Mouse (Mus musculus) layer of hippocampus, postnatal 36 days (tissue): Measurements from ENCODE around the gene Ykt6. TPM values are rescaled to one million over a fixed set of nuclear protein-coding genes. Genes with fewer than 3 reads are reported as not detected.
"Not testable (repeated sequence)": the region's sequence is repeated elsewhere in the genome, so short reads cannot be mapped to it uniquely, and the experiment has no call there.

Source experiments
- DNase-seq, 2 experiments: peaks; one replicate each; pipeline ENCODE4 v3.0.0; 2022
- total RNA-seq, 2 experiments: library from RNA; stranded (reverse); gene quantifications; 2 replicates each; pipeline ENCODE4 v1.2.3; 2021

The Ykt6 gene
- 10 to 100 TPM; 68.2 to 73.2 TPM for total RNA-seq

DNA sequence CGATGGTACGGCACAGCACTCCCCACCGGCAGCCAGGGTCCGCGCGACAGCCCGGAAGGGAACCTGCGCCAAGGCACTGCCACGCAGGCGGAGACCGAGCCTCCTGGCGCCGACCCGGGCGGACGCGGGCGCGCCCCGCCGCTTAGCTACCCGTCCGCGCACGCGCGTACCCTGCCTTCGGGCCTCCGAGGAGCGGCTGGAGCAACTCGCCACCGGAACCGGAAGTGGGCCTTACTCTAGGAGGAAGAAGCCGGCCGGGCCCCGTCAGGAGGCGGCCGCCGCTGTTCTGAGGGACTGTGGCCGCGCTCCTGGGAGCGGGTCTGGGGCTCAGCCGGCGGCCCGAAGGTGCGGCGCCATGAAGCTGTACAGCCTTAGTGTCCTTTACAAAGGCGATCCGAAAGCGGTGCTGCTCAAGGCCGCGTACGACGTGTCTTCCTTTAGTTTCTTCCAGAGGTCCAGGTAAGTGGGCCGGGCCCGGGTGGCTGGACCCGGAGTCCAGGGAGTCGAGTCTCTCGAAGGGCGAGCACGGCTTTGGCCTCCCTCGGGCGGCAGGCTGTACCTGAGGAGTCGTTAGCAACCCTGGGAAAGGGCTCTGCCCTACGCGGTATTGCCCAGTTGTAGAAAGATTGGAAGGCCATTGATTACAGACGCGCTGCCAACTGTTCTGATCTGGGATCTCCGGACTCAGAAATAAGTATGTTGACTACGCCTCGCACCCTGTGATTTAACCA lies at the start of gene Ykt6:
Gene Ykt6, plus strand, starts transcription at position 148 of the 731 bp plus-strand sequence.
- peak; percentile 95 for DNase-seq

DNA sequence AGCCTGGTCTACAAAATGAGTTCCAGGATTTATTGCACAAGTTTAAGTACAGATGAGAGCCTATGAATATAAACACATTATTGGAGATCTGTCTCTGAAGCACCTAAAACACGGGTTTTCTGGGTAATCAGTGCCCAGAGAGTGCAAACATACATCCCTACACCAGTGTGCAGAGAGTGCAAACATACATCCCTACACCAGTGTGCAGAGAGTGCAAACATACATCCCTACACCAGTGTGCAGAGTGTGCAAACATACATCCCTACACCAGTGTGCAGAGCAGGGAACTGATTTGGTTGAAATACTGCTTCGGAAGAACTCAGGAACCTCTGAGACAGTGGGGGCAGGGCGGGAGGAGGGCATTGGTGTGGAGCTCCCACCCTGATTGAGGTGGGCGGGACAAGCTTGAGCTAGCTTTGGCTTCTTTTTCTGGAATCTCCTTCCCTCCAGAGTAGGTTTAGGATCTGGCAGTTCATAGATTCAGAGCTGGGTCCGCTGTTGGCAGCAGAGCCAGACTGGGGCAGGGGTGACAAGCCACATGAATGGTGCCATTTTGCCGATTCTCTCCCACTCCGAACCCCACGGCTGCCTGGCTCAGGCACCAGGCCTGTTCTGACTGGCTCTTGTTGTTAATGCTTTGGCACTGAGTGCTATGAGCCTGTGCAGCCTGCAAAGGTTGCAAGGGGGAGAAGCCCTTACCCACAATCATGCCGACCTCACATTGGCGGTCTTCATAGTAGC lies 49.5 kb upstream of the Ykt6 start:
- no peak for DNase-seq

DNA sequence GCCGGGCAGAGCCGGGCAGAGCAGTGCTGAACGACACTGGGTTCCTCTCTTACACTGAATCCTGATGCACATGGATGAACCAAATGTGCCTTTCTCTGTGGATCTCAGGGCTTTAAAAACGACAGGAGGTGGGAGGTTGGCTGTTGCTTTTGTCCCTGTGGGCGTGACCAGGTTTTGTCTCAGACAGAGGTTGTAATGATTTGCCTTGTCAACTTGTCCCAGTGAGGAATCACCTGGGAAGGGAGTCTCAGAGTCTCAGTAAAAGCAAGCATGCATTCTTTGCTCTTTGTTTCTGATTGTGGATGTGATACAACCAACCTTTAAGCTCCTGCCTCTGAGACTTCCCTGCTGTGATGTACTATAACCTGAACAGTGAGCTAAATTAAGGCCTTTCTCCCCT lies 48.4 kb upstream of the Ykt6 start:
- DNase-seq: no peak

DNA sequence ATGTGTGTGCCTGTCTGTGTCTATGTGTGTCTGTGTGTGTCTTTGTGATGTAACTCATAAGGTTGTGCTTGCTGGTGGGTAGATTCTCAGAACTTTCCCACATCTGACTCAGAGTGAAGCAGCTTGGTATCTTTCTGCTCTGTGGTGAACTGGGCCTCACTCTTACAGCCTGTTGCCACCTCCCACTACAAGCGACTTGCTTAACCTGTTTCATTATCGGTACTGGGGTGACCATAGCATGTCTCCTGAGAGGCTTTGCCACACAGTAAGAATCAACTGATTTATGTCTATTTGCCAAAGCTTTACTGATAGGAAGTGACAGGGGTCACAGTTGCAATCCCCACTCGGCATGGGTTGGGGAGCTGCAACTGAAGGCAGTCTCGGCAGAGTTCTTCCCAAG lies 46.9 kb upstream of the Ykt6 start:
- no peak for DNase-seq

DNA sequence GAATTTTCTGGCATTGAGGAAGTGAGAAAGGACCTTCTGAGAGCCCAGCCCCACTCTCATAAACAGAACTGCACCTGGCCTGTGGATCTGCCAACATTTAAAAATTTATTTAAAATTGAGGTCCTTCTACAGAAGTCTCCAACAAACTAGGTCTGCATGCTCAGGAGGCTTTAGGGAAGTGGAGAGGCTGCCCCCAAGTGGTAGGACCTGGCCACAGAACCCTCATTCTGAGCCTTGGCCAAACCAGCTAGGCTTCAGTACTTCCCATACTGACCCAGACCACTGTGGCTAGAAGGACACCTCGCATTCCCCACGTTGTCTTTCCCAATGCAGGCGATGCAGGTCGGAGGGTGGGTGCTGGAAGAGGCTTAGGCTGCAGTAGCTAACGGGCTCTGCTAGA lies 42.9 kb upstream of the Ykt6 start:
- peak; percentile 66 to 69 for DNase-seq

DNA sequence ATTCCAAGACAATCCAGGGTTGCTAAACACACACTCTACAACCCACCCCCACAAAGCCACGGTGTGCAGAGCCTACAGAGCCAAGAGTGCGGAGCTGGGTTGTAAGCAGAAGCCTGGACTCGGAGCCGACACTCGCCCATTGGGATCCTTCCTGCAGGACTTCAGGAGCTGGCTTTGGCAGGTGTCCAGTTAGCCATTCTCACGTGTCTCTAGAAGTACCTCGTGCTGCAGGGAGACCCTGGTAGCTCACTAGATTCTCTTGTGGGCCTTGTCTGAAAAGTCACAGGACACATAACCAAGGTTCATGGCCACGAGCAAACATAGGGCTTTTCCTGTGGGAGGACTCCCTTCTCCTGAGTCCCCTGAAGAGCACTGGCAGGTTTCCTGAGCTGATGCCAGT lies 42.2 kb upstream of the Ykt6 start:
- no peak for DNase-seq

DNA sequence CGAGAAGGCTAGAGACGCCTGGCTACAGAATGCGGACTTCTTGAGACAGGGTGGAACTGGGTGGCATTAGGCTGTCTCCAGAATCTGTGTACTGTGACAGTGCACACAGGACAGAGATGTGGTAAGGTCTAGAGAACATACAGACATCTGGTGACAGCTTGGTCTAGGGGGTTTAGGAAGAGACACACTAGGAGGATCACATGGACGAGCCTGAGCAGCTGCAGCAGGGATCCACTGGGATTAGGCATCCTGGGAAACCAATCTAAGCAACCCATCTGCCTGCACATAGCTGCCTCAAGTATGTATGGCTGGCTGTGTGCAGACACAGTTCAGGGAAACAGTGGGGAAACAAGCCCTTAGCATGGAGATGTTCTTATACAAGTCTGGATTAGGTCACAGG lies 41.6 kb upstream of the Ykt6 start:
- no peak for DNase-seq

DNA sequence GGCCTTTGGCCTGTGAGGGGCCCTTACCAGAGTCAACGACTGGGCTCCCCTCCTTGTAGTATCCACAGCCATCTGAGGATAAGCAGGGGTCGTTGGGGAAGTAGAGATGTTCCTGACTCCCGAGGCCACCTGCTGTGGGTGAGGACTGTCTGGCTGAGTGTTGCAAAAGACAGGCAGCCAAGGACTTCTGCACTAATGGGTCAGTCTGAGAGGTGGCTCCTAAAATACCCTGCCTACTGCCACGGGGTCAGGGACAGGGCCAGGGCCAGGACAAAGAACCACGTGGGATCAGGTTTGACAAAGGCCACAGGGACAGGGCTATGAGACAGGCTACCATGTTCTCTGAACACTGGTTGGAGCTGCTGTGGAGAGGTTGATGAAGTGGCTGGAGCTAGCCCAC lies 40.6 kb upstream of the Ykt6 start:
- no peak for DNase-seq

DNA sequence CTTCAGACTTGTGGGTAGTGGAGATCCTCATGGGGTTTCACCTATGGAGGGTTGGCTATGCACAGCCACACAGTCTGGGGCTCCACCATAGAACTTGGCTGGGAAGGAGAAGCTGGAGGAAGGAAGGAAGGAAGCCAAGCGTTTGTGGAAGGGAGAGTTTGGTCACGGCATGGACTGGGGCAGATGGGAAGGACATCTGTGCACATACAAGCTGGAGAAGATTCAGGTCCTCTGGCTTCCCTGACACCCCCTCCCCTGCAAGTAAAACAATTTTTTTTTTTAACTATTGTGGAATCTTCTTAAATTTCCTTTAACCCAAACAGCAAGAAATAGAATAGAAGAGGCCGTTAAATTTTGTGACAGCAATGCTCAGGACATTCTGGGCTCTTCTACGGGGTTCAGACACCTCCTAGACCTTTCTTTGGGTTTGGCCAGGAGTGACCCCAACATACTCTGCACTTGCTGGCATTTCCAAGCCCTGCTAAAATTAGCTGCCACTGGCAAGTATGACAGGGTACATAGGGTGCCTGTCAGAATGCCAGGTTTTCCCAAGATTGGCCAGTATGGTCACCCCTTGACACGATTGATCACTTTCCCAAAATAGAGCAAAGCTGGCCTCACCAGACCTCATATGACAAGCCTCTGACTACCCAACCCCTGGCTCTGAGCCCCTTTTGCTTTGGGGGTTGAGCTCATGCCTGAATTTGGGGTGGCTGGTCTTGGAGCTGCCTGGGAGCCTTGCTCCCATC lies 39.9 kb upstream of the Ykt6 start:
- no peak for DNase-seq

DNA sequence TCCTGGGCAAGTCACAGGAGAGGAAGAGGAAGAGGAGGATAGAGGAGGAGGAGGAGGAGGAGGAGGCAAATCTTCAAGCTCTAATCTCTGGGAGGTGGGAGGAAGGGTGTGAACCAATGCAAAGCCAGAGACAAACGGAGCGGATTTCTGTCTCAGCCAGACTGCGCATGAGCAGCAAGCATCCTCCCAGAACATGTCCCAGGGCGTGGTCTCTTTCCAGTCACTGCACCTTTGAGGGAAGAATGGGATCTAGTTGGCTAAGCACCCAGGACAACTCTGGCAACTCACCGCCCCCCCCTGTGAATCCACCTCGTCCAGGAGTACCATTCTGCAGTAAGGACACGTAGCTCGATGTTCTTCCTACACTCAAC lies 39.3 kb upstream of the Ykt6 start:
- no peak for DNase-seq

DNA sequence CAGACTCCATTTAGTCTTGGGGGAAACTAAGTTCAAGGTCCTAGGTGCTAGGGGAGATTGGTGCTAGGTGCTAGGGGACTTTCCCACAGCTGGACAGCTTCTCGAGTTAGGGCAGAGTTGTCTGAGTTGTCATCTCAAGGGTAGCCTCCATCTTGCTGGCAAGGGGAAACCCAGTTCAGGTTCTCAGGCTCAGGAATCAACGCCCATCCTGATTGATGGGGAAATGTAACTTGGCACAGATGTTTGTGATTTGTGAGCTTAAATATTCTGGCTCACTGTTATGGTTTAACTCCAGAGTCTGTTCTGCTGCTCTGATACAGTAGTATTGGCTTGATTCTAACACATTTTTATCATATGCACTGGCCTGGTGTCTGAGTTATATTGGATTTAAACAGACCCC lies 37.4 kb upstream of the Ykt6 start:
- DNase-seq: no peak

DNA sequence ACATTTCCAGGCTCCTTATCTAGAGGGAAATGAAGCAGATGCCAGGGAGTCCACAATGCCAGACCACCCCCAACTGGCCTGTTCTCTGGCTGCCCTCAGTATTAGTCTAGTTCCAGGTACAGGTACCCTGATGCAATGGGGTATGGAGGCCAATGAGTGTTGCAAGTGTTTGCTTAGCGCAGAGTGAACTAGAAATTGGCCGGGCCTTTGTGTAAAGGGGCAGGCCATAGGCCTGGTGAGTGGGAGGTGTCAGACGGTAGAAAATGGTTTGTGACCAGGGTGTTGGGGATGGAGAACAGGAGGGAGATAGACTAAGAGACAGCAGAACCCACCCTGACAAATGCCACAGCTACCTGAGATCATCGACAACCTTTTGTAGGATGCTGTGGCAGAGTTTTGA lies 35.9 kb upstream of the Ykt6 start:
- no peak for DNase-seq

DNA sequence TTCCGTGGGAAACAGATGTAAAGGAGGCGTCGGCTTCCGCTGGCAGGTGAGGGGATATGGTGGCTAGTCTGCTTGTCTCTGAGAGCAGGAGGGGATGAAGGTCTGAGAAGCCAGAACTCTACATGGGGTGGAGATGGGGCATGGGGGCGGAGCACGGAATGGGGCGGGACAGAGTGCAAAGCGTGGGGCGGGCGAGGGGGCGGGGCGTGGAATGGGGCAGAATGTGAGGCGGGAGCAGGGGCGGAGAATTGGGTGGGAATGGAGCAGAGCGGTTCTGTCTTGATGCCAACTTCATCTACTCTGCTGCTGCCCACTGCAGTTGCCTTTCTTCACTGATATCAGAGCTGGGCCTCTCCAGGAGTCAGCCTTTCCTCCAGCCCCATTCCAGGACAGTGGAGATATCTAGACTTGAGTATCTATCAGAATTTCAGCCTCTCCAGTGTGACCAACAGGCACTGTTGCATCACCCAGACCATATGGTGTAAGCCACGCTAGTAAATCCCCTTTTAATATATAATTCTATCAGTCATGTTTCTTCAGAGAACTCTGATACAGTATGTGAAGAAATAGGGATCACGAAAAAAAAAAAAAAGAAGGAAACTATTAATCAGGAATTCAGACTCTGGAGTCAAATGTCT lies 35.1 kb upstream of the Ykt6 start:
- no peak for DNase-seq

DNA sequence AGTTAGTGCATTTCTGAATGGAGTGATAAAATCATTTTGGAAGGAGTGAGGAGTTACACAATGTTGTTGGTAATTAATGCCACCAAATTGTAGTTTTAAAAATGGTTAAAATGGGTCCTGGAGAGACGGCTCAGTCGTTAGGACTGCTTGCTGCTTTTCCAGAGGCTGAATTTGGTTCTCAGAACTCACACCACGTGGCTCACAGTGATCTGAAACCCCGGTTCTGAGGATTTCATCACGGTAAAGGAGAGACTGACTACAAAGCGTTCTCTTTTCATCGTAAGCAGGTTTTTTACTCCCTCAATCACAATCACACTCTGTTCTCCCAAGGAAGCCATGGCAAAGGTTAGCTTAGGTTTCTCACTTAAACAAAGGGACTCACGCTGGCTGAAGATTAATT lies 30.8 kb upstream of the Ykt6 start:
- no peak for DNase-seq

DNA sequence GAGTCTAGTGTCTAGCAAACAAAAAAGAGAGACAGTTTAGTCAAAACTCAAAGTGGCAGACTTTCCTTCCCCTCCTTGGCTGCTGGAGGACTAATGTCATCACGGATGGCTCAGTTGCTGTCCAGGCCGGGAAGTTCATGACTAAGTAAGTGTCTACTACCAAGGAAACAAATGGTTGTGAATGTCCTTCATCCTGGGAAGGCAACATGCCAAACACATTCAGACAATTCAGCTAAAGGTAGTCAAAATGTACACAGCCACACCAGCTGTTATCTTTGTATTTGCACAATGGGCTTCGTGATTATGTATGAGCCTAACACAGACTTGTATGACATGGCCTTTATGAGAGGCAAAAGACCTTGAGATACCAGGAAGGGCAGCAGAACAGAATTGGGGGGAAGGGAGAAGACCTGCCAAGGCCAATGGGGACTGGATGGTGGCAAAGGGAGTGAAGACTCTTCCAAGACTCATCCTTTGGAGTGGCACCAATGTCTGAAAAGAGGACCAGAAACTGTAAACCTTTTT lies 28.7 kb upstream of the Ykt6 start:
- DNase-seq: no peak

DNA sequence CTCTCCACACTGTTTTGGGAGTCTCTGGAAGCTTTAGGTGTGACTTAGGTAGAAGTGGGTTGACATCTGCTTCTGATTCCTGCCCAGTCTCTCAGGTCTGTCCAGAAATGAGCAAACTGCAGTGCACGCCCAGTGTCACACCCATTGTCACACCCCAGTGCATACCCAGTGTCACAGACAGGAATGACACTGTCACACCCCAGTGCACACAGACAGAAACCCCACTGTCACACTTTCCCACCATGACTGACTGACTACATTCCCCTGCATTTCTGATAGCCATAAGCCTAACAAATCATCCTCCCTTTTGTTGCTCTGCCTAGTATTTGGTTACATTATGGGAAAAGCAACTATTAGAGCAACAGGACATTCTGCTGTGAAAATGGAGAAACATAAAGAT lies 24.9 kb upstream of the Ykt6 start:
- DNase-seq: no peak

DNA sequence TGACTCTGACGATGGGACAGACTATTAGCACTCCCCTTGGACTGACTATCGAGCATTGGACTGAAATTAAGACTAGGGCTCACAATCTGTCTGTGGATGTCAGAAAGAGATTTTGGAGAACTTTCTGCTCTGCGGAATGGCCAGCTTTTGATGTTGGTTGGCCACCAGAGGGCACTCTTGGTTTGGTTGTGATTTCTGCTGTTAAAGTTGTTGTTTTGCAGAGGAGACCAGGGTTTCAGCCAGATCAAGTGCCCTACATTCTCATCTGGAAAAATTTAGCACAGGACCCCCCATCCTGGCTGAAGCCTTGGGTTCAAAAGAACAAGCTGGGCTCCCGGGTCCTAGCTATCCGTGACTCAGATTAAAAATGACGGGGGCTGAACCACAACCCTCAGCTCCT lies 23.5 kb upstream of the Ykt6 start:
- DNase-seq: not testable (repeated sequence)

DNA sequence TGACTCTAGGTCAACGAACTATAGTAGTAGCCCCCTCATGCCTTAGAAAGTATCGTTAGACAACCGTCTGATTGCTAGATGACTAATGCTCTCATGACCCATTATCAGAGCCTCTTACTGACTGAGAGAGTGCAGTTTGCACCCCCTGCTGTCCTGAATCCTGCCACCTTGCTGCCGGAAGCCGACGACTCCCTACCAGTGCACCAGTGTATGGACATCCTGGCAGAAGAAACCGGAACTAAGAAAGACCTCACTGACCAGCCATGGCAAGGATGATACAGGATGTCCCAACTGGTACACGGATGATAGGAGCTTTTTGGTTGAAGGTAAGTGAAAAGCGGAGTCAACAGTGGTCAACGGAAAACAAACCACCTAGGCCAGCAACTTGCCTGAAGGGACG lies 21.0 kb upstream of the Ykt6 start:
- not testable (repeated sequence) for DNase-seq

DNA sequence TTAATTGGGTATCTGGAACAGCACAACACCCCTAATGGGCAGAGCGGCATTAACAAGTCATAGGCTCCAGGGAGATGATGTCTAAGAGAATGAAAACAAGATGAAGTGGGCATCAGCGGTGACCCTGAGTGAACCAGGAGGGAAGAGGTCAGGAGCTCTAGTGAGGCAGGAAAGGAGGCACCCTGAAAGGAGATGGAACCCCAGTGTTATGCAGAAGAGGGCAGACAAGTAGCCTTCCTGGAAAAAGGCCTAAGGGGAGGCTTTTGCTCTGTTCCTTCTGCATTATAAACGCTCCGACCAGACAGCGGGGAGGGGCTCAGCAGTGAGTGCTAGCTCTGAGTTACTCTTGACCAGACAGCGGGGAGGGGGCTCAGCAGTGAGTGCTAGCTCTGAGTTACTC lies 12.5 kb upstream of the Ykt6 start:
- DNase-seq: no peak

DNA sequence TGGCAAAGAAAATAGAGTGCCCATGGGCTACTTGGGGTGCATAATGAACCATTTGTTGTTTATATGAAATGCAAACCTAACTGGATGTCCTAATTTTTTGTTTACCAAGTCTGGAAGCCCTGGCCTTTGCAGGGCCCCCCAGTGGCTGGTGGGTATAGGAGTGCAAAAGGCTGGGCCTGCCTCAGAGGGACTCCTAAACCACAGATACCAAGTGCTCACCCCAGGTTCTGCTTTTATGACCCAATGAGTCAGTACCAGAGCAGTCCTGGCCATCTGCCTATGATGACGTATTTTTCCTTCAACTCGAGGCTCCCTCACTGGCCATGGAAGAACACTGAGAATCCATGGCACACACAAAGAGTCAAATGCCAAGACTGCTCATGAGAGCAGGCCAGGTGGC lies 10.4 kb upstream of the Ykt6 start:
- DNase-seq: no peak

DNA sequence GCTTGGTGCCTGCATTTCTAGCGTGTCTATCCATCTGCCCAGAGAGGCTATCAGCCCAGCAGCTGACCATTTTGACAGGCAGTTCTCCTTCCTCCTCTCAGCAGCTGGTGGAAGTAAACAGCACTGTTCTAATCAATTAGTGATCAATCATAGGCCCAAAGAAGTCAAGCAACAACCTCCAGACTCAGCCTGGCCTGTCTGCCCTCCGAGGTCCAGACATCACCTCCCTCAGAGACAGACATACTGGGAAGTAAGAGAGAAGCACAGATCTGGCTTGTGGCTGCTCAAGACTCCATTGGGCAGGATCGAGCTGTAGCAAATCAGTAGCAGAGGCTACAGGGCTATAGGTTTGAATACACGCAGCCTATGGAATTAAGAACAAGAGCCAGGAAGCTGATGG lies 7.7 kb upstream of the Ykt6 start:
- DNase-seq: no peak

DNA sequence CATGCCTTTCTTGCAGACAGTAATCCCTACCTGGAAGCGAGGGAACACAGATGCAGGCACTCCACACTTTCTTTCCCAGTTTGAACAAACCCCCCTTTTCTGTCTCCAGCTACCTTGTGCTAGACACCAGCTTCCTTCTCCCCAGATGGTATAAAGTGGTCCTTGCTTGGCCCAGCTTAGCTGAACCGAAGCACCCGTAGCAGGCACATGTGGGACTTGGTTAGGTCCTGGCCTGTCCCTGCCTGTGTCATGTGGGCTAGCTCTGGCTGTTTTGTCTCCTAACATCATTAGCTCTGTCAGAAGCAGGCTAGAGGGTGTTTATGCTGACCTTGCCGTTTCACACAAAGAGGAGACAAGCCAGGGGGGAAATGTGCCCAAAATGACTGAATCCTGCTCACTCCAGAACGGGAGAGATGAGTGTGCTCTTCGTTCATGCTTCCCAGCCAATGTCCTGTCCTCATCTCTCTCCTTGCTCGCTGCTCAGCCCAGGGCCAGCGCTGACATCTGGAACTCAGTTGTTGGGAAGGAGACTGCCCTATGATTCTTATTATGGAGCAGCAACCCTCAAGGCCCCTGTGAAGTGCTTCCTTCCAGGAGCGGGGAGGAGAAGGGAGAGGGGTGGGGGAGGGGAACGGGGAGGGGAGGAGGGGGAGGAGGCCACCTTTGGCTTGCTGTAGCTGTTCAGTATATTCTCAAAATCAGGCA lies 6.8 kb upstream of the Ykt6 start:
- DNase-seq: no peak
